Mouse (Mus musculus) stomach, postnatal 0 days (tissue): ENCODE data around the gene Eftud2. TPM values are rescaled to one million over a fixed set of nuclear protein-coding genes. Genes with fewer than 3 reads are reported as not detected.

Experiments used
- ATAC-seq: fragments of 200-750 bp; cut with Nextera tagmentation; 2 replicates; pipeline ENCODE4 v1.8.0; 2017; ENCODE audit not compliant: low FRiP score, low TSS enrichment
- DNase-seq: peaks from one replicate; pipeline ENCODE4 v3.0.0-alpha.2; 2016; ENCODE audit warnings: low spot score
- H3K27ac ChIP-seq: fragments of 300-500 bp; sonication (generic); replicated peaks from 2 replicates; pipeline ENCODE4 v1.5.1; 2014; ENCODE audit warnings: mild to moderate bottlenecking, control low read depth
- H3K27me3 ChIP-seq: fragments of 300-500 bp; sonication (generic); 2 replicates; pipeline ENCODE4 v1.6.1; 2014; ENCODE audit warnings: low read length; ENCODE audit not compliant: control insufficient read depth, insufficient read depth
- H3K36me3 ChIP-seq: fragments of 300-500 bp; sonication (generic); 2 replicates; pipeline ENCODE4 v1.6.1; 2014; ENCODE audit warnings: low read length, mixed read lengths; ENCODE audit not compliant: control insufficient read depth, insufficient read depth
- H3K4me1 ChIP-seq: fragments of 300-500 bp; sonication (generic); replicated peaks from 2 replicates; pipeline ENCODE4 v1.6.1; 2014; ENCODE audit warnings: antibody characterized with exemption; ENCODE audit not compliant: control insufficient read depth, insufficient read depth
- H3K4me2 ChIP-seq: fragments of 300-500 bp; sonication (generic); replicated peaks from 2 replicates; pipeline ENCODE4 v1.6.1; 2014; ENCODE audit warnings: low read depth, mild to moderate bottlenecking, control low read depth, moderate library complexity
- H3K4me3 ChIP-seq: fragments of 300-500 bp; sonication (generic); 2 replicates; pipeline ENCODE4 v1.5.1; 2014; ENCODE audit warnings: low read depth, low read length, control low read depth
- H3K9ac ChIP-seq: fragments of 300-500 bp; sonication (generic); 2 replicates; pipeline ENCODE4 v1.6.1; 2014; ENCODE audit warnings: mild to moderate bottlenecking, low read length, control low read depth, mixed read lengths
- H3K9me3 ChIP-seq: fragments of 300-500 bp; sonication (generic); 2 replicates; pipeline ENCODE4 v1.6.1; 2016; ENCODE audit warnings: low read length; ENCODE audit not compliant: control insufficient read depth
- CTCF ChIP-seq: IDR thresholded peaks from 2 replicates; pipeline ENCODE4 v1.5.1; 2016; ENCODE audit warnings: antibody characterized with exemption, low read depth, mild to moderate bottlenecking, moderate library complexity
- EP300 ChIP-seq: optimal IDR thresholded peaks from 2 replicates; pipeline ENCODE3; 2016; ENCODE audit warnings: antibody characterized with exemption
- WGBS: fragments of 180-500 bp; shearing (Covaris S2); extraction: QIAGEN DNeasy Blood & Tissue Kit; methylation state at CpG from one replicate; pipeline ENCODE4 v1.1.7; 2014; 5-methylcytosine and 5-hydroxymethylcytosine counted together
- polyA plus RNA-seq: library from polyadenylated mRNA; unstranded; fragments of >200 nt; fragmentation: Nextera tagmentation; extraction: Ambion mirVana; gene quantifications from 2 replicates; pipeline ENCODE4 v1.2.1, GENCODE M21; 2015

The Eftud2 gene
- polyA plus RNA-seq, 1 experiment from 2014 or later = 62.0 TPM

GRCm38 (mm10) chr11:102915380-102915779 lies 34.6 kb upstream of the Eftud2 start:
- Histone ChIP-seq H3K4me1 (no peaks in the 10 kb centered on the region), H3K4me2 (no peak overlapping the region), H3K4me3 (no peak overlapping the region), H3K27me3 (no peaks in the 10 kb centered on the region), H3K9me3 (no peaks in the 10 kb centered on the region), H3K27ac (no peak overlapping the region), H3K36me3 (no peaks in the 10 kb centered on the region), H3K9ac (no peak overlapping the region)
- DNase-seq = no peak
- no peak for TF ChIP-seq EP300
- no peak for TF ChIP-seq CTCF
- 82% methylated on average over 9 of the region's 9 CpGs for WGBS
- no peak for ATAC-seq

GRCm38 (mm10) chr11:102911376-102911775 lies 30.6 kb upstream of the Eftud2 start:
- WGBS = 85% methylated on average over 7 of the region's 7 CpGs
- no peaks in the 10 kb centered on the region for H3K9me3 ChIP-seq
- no peaks in the 10 kb centered on the region for H3K27me3 ChIP-seq
- no peak for DNase-seq
- no peak overlapping the region for H3K27ac ChIP-seq
- H3K36me3 ChIP-seq = peaks cover 14% of the 10 kb centered on the region; the same call in 1 of the 2 replicates
- ATAC-seq = no peak
- H3K9ac ChIP-seq = no peak overlapping the region
- no peak overlapping the region for H3K4me3 ChIP-seq
- no peak overlapping the region for H3K4me2 ChIP-seq
- H3K4me1 ChIP-seq = no peaks in the 10 kb centered on the region
- TF ChIP-seq EP300 (no peak), CTCF (no peak)

- Histone ChIP-seq H3K9ac (no peak overlapping the region), H3K4me2 (no peak overlapping the region), H3K4me1 (no peaks in the 10 kb centered on the region), H3K9me3 (no peaks in the 10 kb centered on the region), H3K27ac (no peak overlapping the region), H3K27me3 (no peaks in the 10 kb centered on the region), H3K36me3 (peaks cover 8% of the 10 kb centered on the region; the same call in 1 of the 2 replicates), H3K4me3 (no peak overlapping the region)
- no peak for TF ChIP-seq CTCF
- no peak for TF ChIP-seq EP300
- ATAC-seq = no peak
- DNase-seq = peak; percentile 12
- WGBS = 75% methylated on average over 7 of the region's 7 CpGs
Measured at GRCm38 (mm10) chr11:102903654-102904053, 22.9 kb upstream of the Eftud2 start.

DNA sequence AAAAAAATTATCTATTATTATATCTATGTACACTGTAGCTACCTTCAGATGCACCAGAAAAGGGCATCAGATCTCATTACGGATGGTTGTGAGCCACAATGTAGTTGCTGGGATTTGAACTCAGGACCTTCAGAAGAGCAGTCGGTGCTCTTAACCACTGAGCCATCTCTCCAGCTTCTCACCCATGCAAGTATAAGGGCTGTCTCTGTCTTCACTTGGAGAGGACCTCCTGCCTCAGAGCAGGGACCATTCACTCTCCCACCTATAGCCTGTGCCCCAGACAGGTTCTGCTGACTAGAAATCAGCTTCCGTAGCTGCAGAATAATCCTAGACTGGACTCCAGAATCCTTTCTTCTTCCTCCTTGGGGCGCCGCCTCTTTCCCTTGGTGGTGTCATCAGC lies 21.3 kb upstream of the Eftud2 start:
- Histone ChIP-seq H3K4me1 (no peaks in the 10 kb centered on the region), H3K27me3 (no peaks in the 10 kb centered on the region), H3K27ac (no peak overlapping the region), H3K36me3 (0 out of 2 replicates have a peak, but pooled peaks cover 3% of the 10 kb centered on the region), H3K9me3 (no peaks in the 10 kb centered on the region), H3K9ac (no peak overlapping the region), H3K4me3 (no peak overlapping the region), H3K4me2 (no peak overlapping the region)
- 82% methylated on average over 5 of the region's 5 CpGs for WGBS
- TF ChIP-seq CTCF = no peak
- no peak for TF ChIP-seq EP300
- ATAC-seq (no peak), DNase-seq (no peak)

DNA sequence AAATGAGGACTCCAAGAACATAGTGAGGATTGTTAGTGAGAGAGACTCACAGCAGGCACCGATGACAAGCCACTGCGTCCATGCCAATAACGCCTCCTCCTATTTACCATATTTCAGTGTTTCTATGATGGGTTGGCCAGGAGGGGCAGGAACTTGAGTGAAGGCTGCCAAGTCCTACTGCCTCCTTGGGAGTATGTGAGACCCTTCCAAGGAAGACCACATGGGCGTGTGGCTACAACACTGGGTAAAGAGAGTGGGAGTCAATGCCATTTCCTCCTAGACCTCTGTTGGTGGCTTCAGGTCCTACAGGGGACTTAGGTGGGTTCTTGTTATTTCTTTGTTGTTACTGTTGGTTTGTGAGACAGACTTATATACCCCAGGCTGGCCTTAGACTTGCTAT lies 20.4 kb upstream of the Eftud2 start:
- H3K4me2 ChIP-seq = no peak overlapping the region
- ATAC-seq (no peak), DNase-seq (no peak)
- H3K4me3 ChIP-seq = no peak overlapping the region
- H3K9me3 ChIP-seq = no peaks in the 10 kb centered on the region
- no peaks in the 10 kb centered on the region for H3K27me3 ChIP-seq
- no peaks in the 10 kb centered on the region for H3K4me1 ChIP-seq
- H3K27ac ChIP-seq = no peak overlapping the region
- no peak overlapping the region for H3K9ac ChIP-seq
- WGBS = 55% methylated on average over 4 of the region's 4 CpGs
- TF ChIP-seq CTCF (no peak), EP300 (no peak)
- no peaks in the 10 kb centered on the region for H3K36me3 ChIP-seq

- no peak for TF ChIP-seq EP300
- peak; percentile 99 for TF ChIP-seq CTCF
- no peaks in the 10 kb centered on the region for H3K27me3 ChIP-seq
- no peak within 1 kb of the TSS for H3K27ac ChIP-seq
- H3K4me1 ChIP-seq = no peaks in the 10 kb centered on the region
- 11% methylated on average over 7 of the region's 7 CpGs for WGBS
- H3K36me3 ChIP-seq = no peaks in the 10 kb centered on the region
- H3K9me3 ChIP-seq = no peaks in the 10 kb centered on the region
- H3K4me2 ChIP-seq = no peak within 1 kb of the TSS
- 0 out of 2 replicates have a peak within 1 kb of the TSS, but pooled peaks have one; percentile 13 for H3K9ac ChIP-seq
- DNase-seq (peak; percentile 87), ATAC-seq (peak; percentile 79)
- H3K4me3 ChIP-seq = no peak within 1 kb of the TSS
Measured at GRCm38 (mm10) chr11:102900763-102901162, 20.0 kb upstream of the Eftud2 start, which contains the start of gene Gfap. TSS of gene Gfap (minus strand) at chr11:102900912.
